Mouse (Mus musculus) heart, adult 10 weeks (tissue): ENCODE results near the gene Rec8. TPM values are rescaled to one million over a fixed set of nuclear protein-coding genes. Genes with fewer than 3 reads are reported as not detected.

ENCODE experiments used
- polyA plus RNA-seq: library from polyadenylated mRNA; stranded (reverse); fragments of 350-450 nt; fragmentation: Illumina TruSeq; extraction: RNeasy Lipid Tissue Mini Kit (QIAGEN cat#74804); gene quantifications from one replicate; pipeline ENCODE4 v1.2.3, GENCODE M21; 2014; ENCODE audit warnings: low read depth, low replicate concordance

The Rec8 gene
- 0.26 TPM for polyA plus RNA-seq

DNA sequence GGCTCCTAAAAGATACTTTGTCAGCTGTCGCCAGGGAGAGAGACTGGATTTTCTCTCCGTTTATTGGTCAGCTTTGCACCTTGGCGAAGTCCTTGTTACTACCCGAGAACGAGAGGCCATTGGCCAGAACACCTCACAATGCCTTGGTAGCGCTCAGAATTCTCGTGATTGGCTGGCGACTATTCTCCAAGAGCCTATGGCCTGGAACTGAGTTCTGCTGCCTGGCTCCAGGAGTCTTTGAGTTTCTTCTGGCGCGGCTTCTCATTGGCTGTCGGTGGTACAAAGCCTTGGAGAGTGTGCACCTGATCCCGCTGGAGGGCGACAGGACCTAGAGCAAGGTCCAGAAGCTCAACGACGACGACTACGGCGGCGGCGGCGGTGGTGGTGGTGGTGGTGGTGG, at the start of gene Rec8:
Rec8 (plus strand) TSS at position 216 of the 400 bp plus-strand sequence.

DNA sequence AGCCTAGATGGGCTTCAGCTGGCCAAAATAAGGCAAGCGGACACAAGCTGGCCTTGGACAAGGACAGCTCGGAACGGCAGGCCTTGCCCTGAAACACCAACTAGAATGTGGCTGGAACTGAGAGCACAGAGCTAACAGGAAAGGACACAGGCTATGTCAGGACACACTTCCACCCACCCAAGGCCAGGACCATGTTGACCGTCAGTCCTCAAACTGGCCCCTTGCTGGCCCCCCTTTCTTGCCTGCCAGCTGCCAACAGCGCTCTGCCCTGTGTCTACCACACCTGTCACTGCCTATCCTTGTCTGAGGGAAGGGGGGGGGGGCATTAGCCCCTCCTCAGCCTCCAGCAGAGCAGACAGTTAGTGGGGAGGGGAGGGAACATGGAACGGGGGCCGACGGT, 42.5 kb upstream of the Rec8 start, which contains the start of gene Fitm1:
Fitm1 (plus strand) TSS at position 316 of the 400 bp plus-strand sequence.

GRCm38 (mm10) chr14:55577871-55578667, 39.8 kb upstream of the Rec8 start, which contains the start of gene Psme1:
Gene Psme1, plus strand, starts transcription at chr14:55578123.

GRCm38 (mm10) chr14:55584702-55585565, 32.9 kb upstream of the Rec8 start, which contains the start of gene Emc9:
Gene Emc9, minus strand, starts transcription at chr14:55585302.

DNA sequence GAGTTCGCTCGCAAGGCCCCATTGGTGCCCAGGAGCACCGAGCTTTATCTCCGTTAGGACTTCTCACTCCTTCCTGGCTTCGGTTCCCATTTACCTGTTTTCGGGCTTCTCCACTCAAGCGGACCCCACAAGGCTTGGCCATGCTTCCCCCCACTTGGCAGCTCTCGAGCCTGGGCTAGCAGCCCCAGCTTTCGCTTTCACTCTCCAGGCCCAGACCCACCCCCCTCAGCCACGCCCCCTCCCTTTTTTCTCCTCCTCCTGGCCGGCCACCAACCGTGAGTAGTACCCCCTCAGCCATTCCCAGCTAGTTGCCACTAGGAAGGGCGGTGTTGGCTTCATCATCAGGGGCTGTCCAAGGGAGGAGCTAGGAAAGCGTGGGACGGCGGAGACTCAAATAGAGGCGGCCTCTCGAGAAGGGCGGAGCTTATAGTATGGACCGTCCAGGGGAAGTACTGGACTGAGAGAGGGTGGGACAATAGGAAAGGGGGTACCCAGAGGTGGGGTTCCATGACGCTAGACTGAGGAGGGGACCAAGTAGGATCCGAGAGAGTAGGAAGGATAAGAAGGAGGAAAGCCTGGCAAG, 27.0 kb upstream of the Rec8 start, which contains the start of gene Psme2:
Psme2 (minus strand) TSS at position 366 of the 583 bp plus-strand sequence.

DNA sequence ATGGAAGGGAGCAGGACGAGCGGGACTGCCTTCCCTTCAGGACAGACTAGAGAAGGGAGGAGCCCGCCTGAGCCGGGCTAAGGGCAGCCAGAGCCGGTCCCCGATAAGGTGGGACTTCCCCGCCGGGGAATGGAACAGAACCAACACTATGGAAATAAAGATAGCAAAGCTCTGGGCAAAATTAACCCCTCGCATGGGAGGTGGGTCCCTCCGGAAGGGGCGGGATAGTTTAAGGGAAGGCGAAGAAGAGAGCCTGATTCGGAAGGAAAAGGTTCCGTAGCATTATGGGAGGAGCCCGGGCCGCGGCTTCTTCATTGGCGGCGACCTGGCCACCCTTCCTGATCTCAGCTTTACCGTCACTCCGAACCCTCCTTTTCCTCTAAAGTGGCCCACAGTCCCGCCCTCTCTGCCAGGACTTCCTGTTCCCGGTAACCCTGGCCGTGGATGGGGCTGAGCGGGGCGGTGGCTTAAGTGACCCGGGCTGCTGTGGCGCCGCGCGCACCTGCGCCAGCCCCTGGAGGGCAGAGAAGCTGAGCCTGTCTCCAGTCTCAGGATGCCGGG, 26.4 kb upstream of the Rec8 start, which contains the start of gene Rnf31:
Rnf31 (plus strand) TSS at position 378 of the 561 bp plus-strand sequence.

GRCm38 (mm10) chr14:55603271-55603632, 14.6 kb upstream of the Rec8 start, which contains the start of gene Irf9:
Gene Irf9, plus strand, starts transcription at chr14:55603571.

GRCm38 (mm10) chr14:55635523-55636007, 17.7 kb downstream of the Rec8 start, which contains the start of gene Ipo4:
Gene Ipo4, minus strand, starts transcription at chr14:55635957.

DNA sequence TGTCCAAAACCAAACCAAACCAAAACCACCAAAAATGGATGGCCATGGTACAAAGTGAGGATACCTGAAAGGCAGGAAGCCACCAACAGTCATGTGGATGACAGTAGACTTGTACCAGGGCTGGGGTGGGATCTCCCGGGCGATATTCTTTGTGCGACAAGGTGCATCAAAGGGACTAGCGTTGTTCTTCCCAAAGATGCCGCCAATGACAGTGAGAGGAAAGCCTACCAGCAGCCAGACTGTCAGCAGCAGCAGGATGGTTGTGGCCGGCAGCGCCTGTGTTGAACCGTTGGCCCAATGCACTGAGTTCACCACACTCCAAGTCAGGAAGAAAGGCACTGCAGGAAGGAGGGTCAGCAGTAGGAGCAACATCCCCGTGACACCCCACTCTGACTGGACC, 20.0 kb downstream of the Rec8 start, which contains the start of gene Gm49378:
Gm49378 (minus strand) TSS at position 101 of the 400 bp plus-strand sequence.

GRCm38 (mm10) chr14:55643060-55643907, 25.4 kb downstream of the Rec8 start, which contains the start of gene Tm9sf1:
Gene Tm9sf1, minus strand, starts transcription at chr14:55643806.

DNA sequence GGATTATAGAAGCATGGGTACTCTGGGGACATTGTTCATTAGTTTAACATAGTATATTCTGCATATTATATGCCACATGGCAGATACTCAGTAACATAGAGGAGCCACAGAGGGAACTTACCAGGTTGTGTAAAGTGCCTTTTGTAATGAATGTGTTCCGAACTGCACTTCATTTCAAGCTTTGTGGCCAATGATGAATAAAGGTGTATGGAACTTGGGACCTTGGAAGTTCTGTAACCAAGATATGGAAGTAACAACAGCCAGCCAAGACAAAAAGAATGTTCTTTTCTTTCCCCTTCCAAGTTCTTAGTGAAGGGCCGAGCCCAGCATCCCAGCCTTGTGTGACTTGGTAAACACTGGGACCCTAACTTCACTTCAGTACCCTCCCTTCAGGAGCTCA, 32.0 kb downstream of the Rec8 start, which contains the start of gene Tssk4:
Tssk4 (plus strand) TSS at position 301 of the 400 bp plus-strand sequence.

DNA sequence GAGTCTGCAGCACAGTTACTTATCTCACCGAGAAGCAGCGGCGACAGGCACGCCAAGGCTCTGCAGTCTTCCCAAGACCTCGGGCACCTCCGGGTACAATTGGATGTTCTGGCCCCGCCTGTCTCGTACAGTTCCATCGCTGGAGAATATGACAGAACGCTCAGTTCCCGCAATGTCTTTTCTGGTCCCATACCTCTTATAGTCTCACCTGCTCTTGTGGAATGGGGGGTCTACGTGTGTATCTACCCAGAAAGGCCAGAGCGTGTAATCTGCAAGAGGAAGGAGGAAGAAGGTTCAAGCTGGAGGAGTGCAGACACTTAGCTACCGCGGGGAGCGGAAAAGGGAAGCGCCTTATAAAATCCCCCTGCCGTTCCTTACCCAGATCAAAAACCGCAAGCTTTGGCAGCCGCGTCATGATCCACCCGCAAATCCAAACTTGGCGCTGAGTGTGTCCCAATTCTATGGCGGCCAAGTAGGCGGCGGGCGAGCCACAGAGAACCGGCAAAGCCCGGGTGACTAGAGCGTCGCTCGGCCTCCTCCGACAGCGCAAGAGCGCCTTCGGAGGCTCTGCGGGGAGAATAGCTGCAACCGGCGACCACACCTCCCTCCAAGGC, 42.2 kb downstream of the Rec8 start, which contains the start of gene Mdp1:
Mdp1 (minus strand) TSS at position 549 of the 614 bp plus-strand sequence.

GRCm38 (mm10) chr14:55671833-55672740, 54.2 kb downstream of the Rec8 start, which contains the start of the genes Gmpr2 and Nedd8:
Gene Gmpr2, plus strand, starts transcription at chr14:55671941.
Gene Nedd8, minus strand, starts transcription at chr14:55672124.

Other genes with a start within 250 kb of the Rec8 start
- 123 TPM for gene Dhrs4, start 139.3 kb upstream of the Rec8 start, polyA plus RNA-seq
- gene Carmil3, start 127.4 kb upstream of the Rec8 start, polyA plus RNA-seq, result 3.0 TPM
- gene Cpne6, start 107.6 kb upstream of the Rec8 start, polyA plus RNA-seq, result not detected
- not detected for gene Nrl, start 93.1 kb upstream of the Rec8 start, polyA plus RNA-seq
- 8.5 TPM for gene Pck2, start 77.8 kb upstream of the Rec8 start, polyA plus RNA-seq
- gene Dcaf11, start 58.0 kb upstream of the Rec8 start, polyA plus RNA-seq, result 175 TPM
- gene A730061H03Rik, start 57.6 kb upstream of the Rec8 start, polyA plus RNA-seq, result not detected
- gene Fitm1, start 42.4 kb upstream of the Rec8 start, polyA plus RNA-seq, result 182 TPM
- 165 TPM for gene Psme1, start 39.9 kb upstream of the Rec8 start, polyA plus RNA-seq
- gene Emc9, start 32.7 kb upstream of the Rec8 start, polyA plus RNA-seq, result 51.3 TPM
- gene Psme2, start 26.9 kb upstream of the Rec8 start, polyA plus RNA-seq, result 100 TPM
- gene Rnf31, start 26.3 kb upstream of the Rec8 start, polyA plus RNA-seq, result 19.4 TPM
- gene Irf9, start 14.5 kb upstream of the Rec8 start, polyA plus RNA-seq, result 17.2 TPM
- 40.5 TPM for gene Ipo4, start 17.9 kb downstream of the Rec8 start, polyA plus RNA-seq
- 2.1 TPM for gene Gm49378, start 19.9 kb downstream of the Rec8 start, polyA plus RNA-seq
- 38.9 TPM for gene Tm9sf1, start 25.8 kb downstream of the Rec8 start, polyA plus RNA-seq
- 0.45 TPM for gene Tssk4, start 32.1 kb downstream of the Rec8 start, polyA plus RNA-seq
- gene Mdp1, start 42.5 kb downstream of the Rec8 start, polyA plus RNA-seq, result 61.1 TPM
- 16.2 TPM for gene Gmpr2, start 53.9 kb downstream of the Rec8 start, polyA plus RNA-seq
- gene Nedd8, start 54.1 kb downstream of the Rec8 start, polyA plus RNA-seq, result 153 TPM
- 12.6 TPM for gene Tinf2, start 63.8 kb downstream of the Rec8 start, polyA plus RNA-seq
- 0.21 TPM for gene Tgm1, start 95.9 kb downstream of the Rec8 start, polyA plus RNA-seq
- gene Rabggta, start 104.2 kb downstream of the Rec8 start, polyA plus RNA-seq, result 15.7 TPM
- 55.4 TPM for gene Dhrs1, start 127.7 kb downstream of the Rec8 start, polyA plus RNA-seq
- 10.6 TPM for gene Nop9, start 127.7 kb downstream of the Rec8 start, polyA plus RNA-seq
- 6.6 TPM for gene Cideb, start 140.4 kb downstream of the Rec8 start, polyA plus RNA-seq
- gene Ltb4r2, start 143.4 kb downstream of the Rec8 start, polyA plus RNA-seq, result not detected
- 0.45 TPM for gene Ltb4r1, start 147.9 kb downstream of the Rec8 start, polyA plus RNA-seq
- 21.5 TPM for gene Adcy4, start 166.1 kb downstream of the Rec8 start, polyA plus RNA-seq
- 3.1 TPM for gene Ripk3, start 170.8 kb downstream of the Rec8 start, polyA plus RNA-seq
- gene Nfatc4, start 205.1 kb downstream of the Rec8 start, polyA plus RNA-seq, result 5.2 TPM
- gene Nynrin, start 236.0 kb downstream of the Rec8 start, polyA plus RNA-seq, result 3.8 TPM